8 mouse cellular contexts compared by ENCODE assay signal in genomic region chr8:104247908-104248275, GRCm38 (mm10). TPM values are rescaled to one million over a fixed set of nuclear protein-coding genes. Genes with fewer than 3 reads are reported as not detected.
A peak's percentile ranks its signal among the peaks of the same experiment; 100 is the strongest.
DNase-seq lines count a peak whose midpoint lies in the region; ATAC-seq lines count a peak whose summit lies in the region.

No protein-coding gene starts in this region.

- H3K9ac ChIP-seq in forebrain, embryonic 15.5 days (replicated peaks): peak overlapping the region; percentile 95
- peak overlapping the region; percentile 82 for H3K9ac ChIP-seq in midbrain, embryonic 12.5 days (replicated peaks)

- H3K4me3 ChIP-seq in megakaryocyte, embryonic 14.5 days (replicated peaks): peak overlapping the region; percentile 96
- peak overlapping the region; percentile 89 for H3K4me3 ChIP-seq in brown adipose tissue, adult 24 weeks (ENCODE audit: insufficient read depth, low read depth, low read length)
- peak overlapping the region; percentile 95 for H3K4me3 ChIP-seq in forebrain, embryonic 15.5 days
- peak overlapping the region; percentile 74 for H3K4me3 ChIP-seq in midbrain, embryonic 12.5 days

- no peak for ATAC-seq in megakaryocyte, adult 5-6 weeks (ENCODE audit: poor library complexity, severe bottlenecking)
- peak; percentile 0 for ATAC-seq in forebrain, embryonic 15.5 days (replicated peaks)
- ATAC-seq in midbrain, embryonic 12.5 days (ENCODE audit: low FRiP score, low read depth): peak; percentile 5; the same call in 1 of the 2 replicates

- H3K27me3 ChIP-seq in megakaryocyte, embryonic 14.5 days (replicated peaks): no peaks in the 10 kb centered on the region
- no peaks in the 10 kb centered on the region for H3K27me3 ChIP-seq in forebrain, embryonic 15.5 days
- no peaks in the 10 kb centered on the region for H3K27me3 ChIP-seq in midbrain, embryonic 12.5 days

- DNase-seq in kidney, postnatal 36 days: peak; percentile 9 to 43
- DNase-seq in right cerebral cortex, postnatal 36 days (ENCODE audit: low spot score in 2 of 2): no peak
- no peak for DNase-seq in left cerebral cortex, adult 9 months (ENCODE audit: low spot score in 2 of 2)

- peaks cover 56% of the 10 kb centered on the region for H3K4me1 ChIP-seq in megakaryocyte, embryonic 14.5 days
- H3K4me1 ChIP-seq in brown adipose tissue, adult 24 weeks (ENCODE audit: control insufficient read depth, insufficient read depth, insufficient read length, low read length): peaks cover 9% of the 10 kb centered on the region
- peaks cover 29% of the 10 kb centered on the region for H3K4me1 ChIP-seq in forebrain, embryonic 15.5 days
- H3K4me1 ChIP-seq in midbrain, embryonic 12.5 days: peaks cover 22% of the 10 kb centered on the region

- H3K4me2 ChIP-seq in forebrain, embryonic 15.5 days (replicated peaks): peak overlapping the region; percentile 84
- H3K4me2 ChIP-seq in midbrain, embryonic 12.5 days (replicated peaks): peak overlapping the region; percentile 65

- peaks cover 33% of the 10 kb centered on the region for H3K36me3 ChIP-seq in megakaryocyte, embryonic 14.5 days (replicated peaks; ENCODE audit: low read length)
- peaks cover 8% of the 10 kb centered on the region for H3K36me3 ChIP-seq in forebrain, embryonic 15.5 days
- peaks cover 18% of the 10 kb centered on the region; the same call in 1 of the 2 replicates for H3K36me3 ChIP-seq in midbrain, embryonic 12.5 days

- peak overlapping the region; percentile 44 for H3K27ac ChIP-seq in brown adipose tissue, adult 24 weeks (replicated peaks; ENCODE audit: low read depth, low read length)
- no peak overlapping the region; the same call in 1 of the 2 replicates for H3K27ac ChIP-seq in forebrain, embryonic 15.5 days (replicated peaks)
- H3K27ac ChIP-seq in midbrain, embryonic 12.5 days (replicated peaks): no peak overlapping the region

- no peaks in the 10 kb centered on the region for H3K9me3 ChIP-seq in megakaryocyte, embryonic 14.5 days
- H3K9me3 ChIP-seq in forebrain, embryonic 15.5 days: no peaks in the 10 kb centered on the region
- no peaks in the 10 kb centered on the region for H3K9me3 ChIP-seq in midbrain, embryonic 12.5 days

- 3% methylated on average over 11 of the region's 11 CpGs for WGBS in forebrain, embryonic 15.5 days
- 5% methylated on average over 11 of the region's 11 CpGs for WGBS in midbrain, embryonic 12.5 days

RNA-seq across cellular contexts. Expression of gene Tk2, which starts 0.5 kb away (rescaled TPM):
- 3.2 and 15.8 TPM in 2 replicates for polyA plus RNA-seq in megakaryocyte, embryonic 14.5 days (2012; ENCODE audit: insufficient read depth, low replicate concordance)
- total RNA-seq in megakaryocyte, adult 5-6 weeks (2015): 27.6 and 30.0 TPM in 2 replicates
- 17.4 and 28.5 TPM in 2 replicates for total RNA-seq in megakaryocyte, adult 5-6 weeks (2017)
- polyA plus RNA-seq in brown adipose tissue, adult 24 weeks (2012; ENCODE audit: insufficient read depth, insufficient read length, missing spikeins): 13.1 and 16.8 TPM in 2 replicates
- 46.8 and 50.8 TPM in 2 replicates for polyA plus RNA-seq in forebrain, embryonic 15.5 days (2015; fragmentation: Nextera tagmentation; extraction: Ambion mirVana)
- polyA plus RNA-seq in midbrain, embryonic 12.5 days (2016; fragmentation: Nextera tagmentation; extraction: Ambion mirVana): 38.2 and 42.5 TPM in 2 replicates

RNA-seq across cellular contexts. Expression of gene Cklf, which starts 2.8 kb away (rescaled TPM):
- 5.9 TPM in 1 of 2 replicates, not detected in the other for polyA plus RNA-seq in megakaryocyte, embryonic 14.5 days (2012; ENCODE audit: insufficient read depth, low replicate concordance)
- 120 and 138 TPM in 2 replicates for total RNA-seq in megakaryocyte, adult 5-6 weeks (2015)
- total RNA-seq in megakaryocyte, adult 5-6 weeks (2017): 35.9 and 46.7 TPM in 2 replicates
- polyA plus RNA-seq in brown adipose tissue, adult 24 weeks (2012; ENCODE audit: insufficient read depth, insufficient read length, missing spikeins): 3.8 TPM in 1 of 2 replicates, not detected in the other
- polyA plus RNA-seq in forebrain, embryonic 15.5 days (2015; fragmentation: Nextera tagmentation; extraction: Ambion mirVana): 31.9 and 37.6 TPM in 2 replicates
- 35.4 and 37.7 TPM in 2 replicates for polyA plus RNA-seq in midbrain, embryonic 12.5 days (2016; fragmentation: Nextera tagmentation; extraction: Ambion mirVana)

RNA-seq across cellular contexts. Expression of gene Cmtm2a, which starts 45.1 kb away (rescaled TPM):
- polyA plus RNA-seq in megakaryocyte, embryonic 14.5 days (2012; ENCODE audit: insufficient read depth, low replicate concordance): not detected in 2 replicates
- not detected in 2 replicates for total RNA-seq in megakaryocyte, adult 5-6 weeks (2015)
- total RNA-seq in megakaryocyte, adult 5-6 weeks (2017): not detected in 2 replicates
- not detected in 2 replicates for polyA plus RNA-seq in brown adipose tissue, adult 24 weeks (2012; ENCODE audit: insufficient read depth, insufficient read length, missing spikeins)
- polyA plus RNA-seq in forebrain, embryonic 15.5 days (2015; fragmentation: Nextera tagmentation; extraction: Ambion mirVana): not detected in 2 replicates
- polyA plus RNA-seq in midbrain, embryonic 12.5 days (2016; fragmentation: Nextera tagmentation; extraction: Ambion mirVana): not detected in 2 replicates

Comparison
In these comparisons a context has a peak if more than half of its experiments do, and no peak if none do; other contexts are left out.
1. DNase-seq: peak in kidney, postnatal 36 days (2 of 2); none in right cerebral cortex, postnatal 36 days (0 of 2) and left cerebral cortex, adult 9 months (0 of 2).
2. Peak in every context shown above with its lines, with median percentiles within 50 percentile points of each other: H3K4me3 ChIP-seq.